Mouse (Mus musculus): ENCODE results near the gene Sept8.

Sept8 gene

DNA sequence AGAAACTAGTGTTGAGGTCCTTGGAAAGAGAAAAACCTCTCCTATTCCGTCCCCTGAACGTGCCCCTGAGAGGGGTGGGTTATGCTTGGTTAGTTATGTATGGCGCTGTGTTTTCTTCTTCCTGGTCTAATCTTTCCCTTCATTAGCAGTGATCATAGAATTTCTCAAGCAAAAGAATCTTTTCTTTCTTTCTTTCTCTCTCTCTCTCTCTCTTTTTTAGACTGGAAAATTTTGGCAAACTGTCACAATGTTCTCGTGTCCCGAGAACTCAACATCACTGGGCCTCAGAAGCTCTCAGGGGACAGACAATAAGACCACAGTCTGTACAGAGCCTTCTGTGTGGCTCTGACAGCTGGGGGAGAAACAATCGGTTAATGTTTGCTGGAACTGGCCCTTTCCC lies 23.6 kb upstream of the Sept8 start:
- no peak for DNase-seq (ENCODE audit: low spot score)

DNA sequence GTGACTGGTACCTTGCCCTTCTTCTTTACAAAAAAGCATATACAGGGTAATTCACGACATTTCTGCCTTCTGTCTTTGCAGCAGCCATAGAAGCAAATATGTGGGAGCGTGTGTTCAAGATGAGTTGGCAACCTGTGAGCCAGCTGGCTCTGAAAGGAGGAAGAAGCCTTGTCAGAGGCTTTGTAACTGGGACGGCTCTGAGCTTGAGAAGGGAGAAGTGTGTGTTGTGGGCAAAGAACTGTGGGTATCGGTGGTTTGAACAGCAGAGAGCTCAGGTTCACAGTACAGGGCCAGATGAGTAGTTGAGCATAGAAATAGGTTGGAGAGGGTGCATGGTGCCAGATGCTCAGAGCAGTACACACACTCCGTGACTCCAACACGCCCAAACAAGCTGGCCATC lies 22.1 kb upstream of the Sept8 start:
- no peak for DNase-seq (ENCODE audit: low spot score)

DNA sequence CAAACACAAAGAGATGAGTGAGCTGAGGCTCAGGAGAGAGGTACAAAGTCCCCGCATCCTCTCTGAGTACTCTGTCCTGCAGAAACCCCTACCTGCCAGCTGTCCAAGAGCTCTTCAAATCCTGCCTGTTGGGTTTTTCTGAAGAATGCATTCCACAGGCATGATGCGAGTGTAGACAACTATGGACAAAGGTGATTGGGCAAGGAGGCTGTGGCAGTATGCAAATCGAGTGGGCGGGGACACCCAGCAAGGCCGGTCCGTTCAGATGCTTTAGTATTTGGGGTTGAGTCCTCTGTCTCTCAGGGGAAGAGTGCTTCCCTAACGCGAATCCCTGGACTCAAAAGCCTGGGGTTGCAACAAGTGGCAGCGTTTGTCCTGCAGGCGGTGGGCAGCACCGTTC lies 18.5 kb upstream of the Sept8 start:
- peak; percentile 56 for DNase-seq (ENCODE audit: low spot score)

GRCm38 (mm10) chr11:53502039-53502765 lies 16.9 kb upstream of the Sept8 start:
- no peak for DNase-seq (ENCODE audit: low spot score)

DNA sequence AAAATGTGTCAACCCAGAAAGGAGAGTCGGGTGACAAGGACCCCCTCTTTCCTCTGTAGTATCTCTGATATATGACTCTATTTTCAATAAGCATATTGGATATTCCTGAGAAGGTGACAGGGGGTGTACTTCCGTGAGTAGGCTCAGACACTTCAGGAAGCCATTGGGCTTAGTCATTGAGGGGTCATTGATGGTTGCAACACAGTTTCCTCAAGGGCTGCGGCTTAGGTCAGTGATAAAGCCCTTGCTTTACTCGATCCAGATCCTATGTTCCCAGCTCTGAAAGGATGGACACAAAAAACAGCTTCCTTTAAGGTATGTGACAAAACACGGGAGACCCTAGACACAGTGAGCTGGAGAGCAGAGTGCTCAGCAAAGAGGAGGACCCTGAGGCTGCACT lies 15.3 kb upstream of the Sept8 start:
- DNase-seq (ENCODE audit: low spot score) = no peak

DNA sequence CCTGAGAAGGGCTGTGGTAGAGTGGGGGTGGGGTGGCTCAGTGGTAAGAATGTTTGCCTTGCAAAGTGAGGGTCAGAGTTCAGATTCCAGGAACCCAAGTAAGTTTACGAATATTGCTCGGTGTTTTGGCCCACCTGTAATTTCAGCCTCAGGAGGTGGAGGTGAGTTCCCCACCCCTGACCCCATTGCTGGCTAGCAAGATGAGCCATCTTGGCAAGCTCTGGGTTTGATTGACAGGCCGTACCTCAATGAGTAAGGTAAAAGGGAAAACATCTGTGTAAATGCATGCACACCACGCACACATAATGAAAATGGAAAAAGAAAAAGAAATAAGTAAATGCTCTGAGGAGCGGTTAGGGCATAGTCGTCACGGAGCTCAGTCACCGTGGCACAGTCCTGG lies 14.7 kb upstream of the Sept8 start:
- no peak for DNase-seq (ENCODE audit: low spot score)

DNA sequence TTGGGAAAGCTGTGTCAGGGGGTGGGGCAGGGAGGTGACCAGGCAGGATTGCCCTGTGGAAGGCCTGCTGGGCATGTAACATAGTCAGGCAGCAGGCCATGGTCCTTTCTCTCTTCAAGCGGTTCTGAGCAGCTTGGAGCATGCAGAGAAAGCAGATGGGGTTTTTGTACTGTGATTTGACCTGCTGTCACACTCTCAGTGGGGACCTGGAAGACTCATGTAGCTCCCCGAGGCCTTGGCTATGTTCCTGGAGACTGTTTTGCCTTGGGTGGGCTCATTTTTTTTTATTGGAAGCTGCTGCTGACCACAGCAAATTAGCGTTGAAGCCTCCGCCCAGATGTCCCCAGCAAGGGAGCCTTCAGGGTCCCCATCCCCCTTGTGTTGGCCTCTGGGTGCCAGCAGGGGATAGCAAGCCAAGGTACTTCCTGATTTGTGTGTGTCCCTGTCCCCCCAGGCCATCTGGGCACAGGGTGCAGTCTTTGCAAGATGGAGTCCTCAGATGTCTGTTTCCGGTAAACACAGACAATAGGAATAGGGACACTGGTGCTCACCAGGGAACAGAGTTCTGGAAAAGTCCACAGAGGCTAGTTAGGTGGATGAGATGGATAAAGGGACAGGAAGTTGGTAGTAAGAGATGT lies 13.9 kb upstream of the Sept8 start:
- DNase-seq (ENCODE audit: low spot score) = no peak

GRCm38 (mm10) chr11:53507098-53507805 lies 11.8 kb upstream of the Sept8 start:
- DNase-seq (ENCODE audit: low spot score) = no peak

- DNase-seq (ENCODE audit: low spot score) = peak; percentile 91
Observed at GRCm38 (mm10) chr11:53508152-53508551, 10.9 kb upstream of the Sept8 start.

DNA sequence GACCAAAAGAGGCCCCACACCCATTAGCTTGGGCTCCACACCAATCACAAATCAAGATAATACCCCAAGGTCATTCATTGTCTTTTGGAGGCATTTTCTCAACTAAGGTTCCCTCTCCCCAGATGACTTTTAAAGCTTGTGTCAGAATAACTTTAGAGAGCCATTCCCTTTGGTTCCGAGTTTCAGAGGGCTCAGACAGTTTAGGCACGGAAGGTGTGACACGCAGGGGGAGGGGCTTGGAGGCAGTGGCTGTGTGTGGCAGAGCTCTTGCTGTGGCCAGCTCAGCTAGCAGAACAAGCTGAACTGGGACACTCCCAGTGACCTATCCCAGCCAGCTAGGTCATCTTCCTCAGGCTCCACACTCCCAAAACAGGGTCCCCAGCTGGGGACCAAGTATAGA lies 10.5 kb upstream of the Sept8 start:
- DNase-seq (ENCODE audit: low spot score) = peak; percentile 65

GRCm38 (mm10) chr11:53510351-53510750 lies 8.7 kb upstream of the Sept8 start:
- DNase-seq (ENCODE audit: low spot score) = no peak

DNA sequence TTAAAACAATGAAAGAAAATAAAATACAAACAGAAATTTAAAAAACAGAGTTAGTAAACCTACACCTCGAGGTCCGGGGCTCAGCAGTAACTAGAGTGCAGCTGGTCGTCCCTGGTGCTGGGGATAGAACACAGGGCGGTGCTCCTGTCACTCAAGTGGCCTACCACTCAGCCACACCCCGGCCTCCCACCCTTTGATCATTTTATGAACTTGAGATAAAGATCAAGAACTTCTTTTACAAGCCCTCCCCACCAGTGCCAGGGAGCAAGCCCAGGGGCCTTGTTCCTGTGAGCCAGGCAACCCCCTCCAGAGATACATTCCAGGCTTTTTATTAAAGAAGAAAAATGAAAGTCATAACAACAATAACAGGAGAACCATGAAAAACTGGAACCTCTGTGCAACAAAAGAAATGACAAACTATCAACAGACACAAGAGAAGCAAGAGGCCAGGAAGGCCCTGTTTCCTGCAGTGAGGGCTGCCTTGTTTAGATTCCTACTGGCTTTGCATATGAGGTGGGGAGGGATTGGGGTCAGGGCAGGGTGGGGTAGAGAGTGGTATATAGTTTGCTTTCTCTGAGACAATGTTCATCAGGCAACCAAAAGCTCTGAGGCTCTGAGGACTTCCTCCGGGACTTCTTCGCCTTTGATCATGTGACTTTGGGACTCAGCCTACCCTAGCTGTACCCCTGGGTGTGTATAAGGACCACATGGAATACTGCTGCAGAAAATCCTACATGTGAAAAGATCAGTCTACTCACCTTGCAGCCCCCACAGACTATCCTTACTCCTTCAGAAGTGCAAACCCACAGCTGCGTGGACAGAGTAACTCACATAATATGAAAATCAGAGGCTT lies 2.1 kb upstream of the Sept8 start:
- no peak for DNase-seq (ENCODE audit: low spot score)

GRCm38 (mm10) chr11:53518759-53519158 lies 298 bp upstream of the Sept8 start:
- DNase-seq (ENCODE audit: low spot score) = no peak

- peak; percentile 73 for DNase-seq (ENCODE audit: low spot score)
Observed at GRCm38 (mm10) chr11:53520122-53520978, 1.3 kb downstream of the Sept8 start.

GRCm38 (mm10) chr11:53521120-53521820 lies 2.2 kb downstream of the Sept8 start:
- DNase-seq (ENCODE audit: low spot score) = peak; percentile 49

GRCm38 (mm10) chr11:53521821-53522131 lies 2.7 kb downstream of the Sept8 start:
- DNase-seq (ENCODE audit: low spot score) = no peak

- no peak for DNase-seq (ENCODE audit: low spot score)
Observed at GRCm38 (mm10) chr11:53522362-53522761, 3.3 kb downstream of the Sept8 start.

- DNase-seq (ENCODE audit: low spot score) = no peak
Observed at GRCm38 (mm10) chr11:53522930-53523329, 3.9 kb downstream of the Sept8 start.

DNA sequence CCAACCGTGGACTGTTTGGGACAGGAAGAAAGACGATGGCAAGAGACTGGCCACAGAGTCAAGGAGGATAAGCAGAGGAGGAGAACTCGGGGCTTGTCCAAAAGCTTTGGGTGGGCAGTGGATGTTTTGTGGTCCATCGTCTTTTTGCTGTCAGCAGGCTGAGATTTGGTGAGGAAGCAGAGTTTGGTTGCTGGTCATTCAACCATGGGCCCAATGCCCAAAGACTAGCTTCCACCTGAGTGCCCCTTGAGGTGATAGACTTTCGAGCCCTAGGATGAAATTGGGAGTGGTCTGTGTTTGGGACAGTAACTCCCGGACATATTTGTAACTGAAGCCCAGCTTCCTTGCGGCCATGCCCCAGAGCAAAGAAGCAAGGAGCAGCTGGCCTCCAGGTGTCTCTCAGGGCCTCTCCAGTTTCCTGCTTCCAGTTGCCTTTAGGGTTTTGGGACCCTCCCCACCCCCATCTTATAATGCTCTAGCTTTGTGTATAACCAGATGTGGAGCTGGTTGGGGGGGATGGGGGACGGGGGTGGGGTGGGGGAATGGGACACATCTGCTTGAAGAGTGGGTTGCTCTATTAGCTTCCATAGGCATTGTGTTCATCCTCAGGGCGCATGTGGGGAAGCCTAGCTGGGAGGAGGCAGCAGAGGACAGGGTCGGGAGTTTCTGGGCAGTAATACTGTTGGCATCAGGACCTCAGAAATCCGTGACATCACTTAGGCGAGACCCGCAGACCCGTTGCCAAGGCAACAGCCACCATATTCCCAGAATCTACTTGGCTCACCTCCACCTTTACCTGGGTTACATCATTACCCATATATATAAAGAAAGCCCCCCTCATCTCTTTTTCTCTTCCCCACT lies 4.7 kb downstream of the Sept8 start:
- no peak for DNase-seq (ENCODE audit: low spot score)

DNA sequence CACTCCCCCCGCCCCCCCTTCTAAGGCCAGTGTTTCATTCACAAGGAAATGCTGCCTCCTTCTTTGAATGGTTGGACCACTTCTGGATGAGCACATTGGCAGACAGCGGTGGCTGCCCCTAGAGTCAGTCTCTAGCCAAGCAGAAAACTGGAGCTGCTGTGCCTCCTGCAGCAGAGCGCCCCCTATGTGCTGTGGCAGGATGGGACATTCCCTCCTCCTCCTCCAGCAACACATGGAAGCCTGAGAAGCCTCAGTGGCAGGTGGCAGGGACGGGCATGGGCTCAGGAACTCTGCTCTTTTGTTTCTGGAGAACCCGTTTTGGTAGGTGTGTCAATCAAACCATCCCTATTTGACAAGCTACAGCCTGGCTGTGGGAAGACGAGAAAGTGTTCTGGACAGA lies 5.8 kb downstream of the Sept8 start:
- DNase-seq (ENCODE audit: low spot score) = no peak
